Mouse (Mus musculus): Measurements from ENCODE around the gene Ttc13.

DNA sequence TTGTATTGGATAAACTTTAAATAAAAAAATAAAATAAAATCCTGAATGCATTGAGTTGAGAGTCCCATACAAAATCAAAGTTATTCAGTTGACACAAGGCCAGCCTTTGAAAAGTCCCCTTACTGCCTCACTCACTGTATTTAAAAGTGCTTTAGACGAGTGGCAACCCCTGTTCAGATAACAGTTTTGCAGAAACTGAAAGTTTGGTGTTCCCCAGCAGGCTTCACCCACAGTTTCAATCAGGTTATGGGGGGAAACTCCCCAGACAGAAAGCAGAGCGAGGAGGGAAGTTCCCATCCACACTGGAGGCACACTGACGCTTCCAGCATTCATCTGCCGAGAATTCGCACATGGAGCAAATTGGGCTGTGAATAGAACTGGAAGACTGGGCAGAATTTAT lies 34.8 kb upstream of the Ttc13 start:
- TF ChIP-seq POLR2A (IDR thresholded peaks at IDR 0.05; ENCODE audit: borderline replicate concordance, low read depth, low read length) (no peak), CTCF (IDR thresholded peaks at IDR 0.05; ENCODE audit: low read depth, low read length) (no peak)
